ENCODE assay signal across 17 mouse cellular contexts in genomic region chr2:45367436-45368193, GRCm38 (mm10).
DNase-seq lines count a peak whose midpoint lies in the region; ATAC-seq lines count a peak whose summit lies in the region.
"Had no signal": no experiment of that assay in that cellular context is flagged by ENCODE, and none has a peak within 500 bp of the region (broad histone marks: within the 10 kb centered on the region; RNA-seq: fewer than 3 reads in every experiment).

No protein-coding gene starts in this region.

- WGBS in embryonic facial prominence, embryonic 14.5 days, result 67% methylated on average over 10 of the region's 10 CpGs
- WGBS in embryonic facial prominence, embryonic 10.5 days, result 89% methylated on average over 10 of the region's 10 CpGs
- 47% methylated on average over 10 of the region's 10 CpGs for WGBS in lung, embryonic 16.5 days
- 88% methylated on average over 10 of the region's 10 CpGs for WGBS in hindbrain, embryonic 12.5 days

- no peak overlapping the region for H3K4me2 ChIP-seq in embryonic facial prominence, embryonic 14.5 days (ENCODE audit: low read depth, low read length)
- no peak overlapping the region for H3K4me2 ChIP-seq in lung, embryonic 16.5 days (ENCODE audit: low read depth, low read length)
- H3K4me2 ChIP-seq in hindbrain, embryonic 12.5 days (replicated peaks), result no peak overlapping the region
- H3K4me2 ChIP-seq: heart, embryonic 15.5 days; limb, embryonic 13.5 days; liver, embryonic 15.5 days had no signal

- H3K4me1 ChIP-seq in embryonic facial prominence, embryonic 14.5 days (ENCODE audit: control insufficient read depth, insufficient read depth, low read length), result no peaks in the 10 kb centered on the region
- H3K4me1 ChIP-seq in embryonic facial prominence, embryonic 10.5 days, result no peaks in the 10 kb centered on the region
- H3K4me1 ChIP-seq in lung, embryonic 16.5 days (replicated peaks; ENCODE audit: control insufficient read depth, insufficient read depth, low read length), result no peaks in the 10 kb centered on the region
- no peaks in the 10 kb centered on the region for H3K4me1 ChIP-seq in hindbrain, embryonic 12.5 days
- H3K4me1 ChIP-seq: heart, embryonic 15.5 days; limb, embryonic 13.5 days; liver, embryonic 15.5 days had no signal

- H3K27me3 ChIP-seq in embryonic facial prominence, embryonic 14.5 days (replicated peaks; ENCODE audit: control insufficient read depth, insufficient read depth, low read length), result no peaks in the 10 kb centered on the region
- H3K27me3 ChIP-seq in embryonic facial prominence, embryonic 10.5 days (replicated peaks; ENCODE audit: low read depth, poor library complexity, severe bottlenecking), result no peaks in the 10 kb centered on the region
- no peaks in the 10 kb centered on the region for H3K27me3 ChIP-seq in lung, embryonic 16.5 days (ENCODE audit: control insufficient read depth, insufficient read depth, low read depth, low read length)
- no peaks in the 10 kb centered on the region for H3K27me3 ChIP-seq in hindbrain, embryonic 12.5 days
- H3K27me3 ChIP-seq: heart, embryonic 15.5 days; limb, embryonic 13.5 days; liver, embryonic 15.5 days had no signal

- H3K9me3 ChIP-seq in embryonic facial prominence, embryonic 14.5 days (ENCODE audit: control insufficient read depth, low read length), result no peaks in the 10 kb centered on the region
- H3K9me3 ChIP-seq in embryonic facial prominence, embryonic 10.5 days, result no peaks in the 10 kb centered on the region
- no peaks in the 10 kb centered on the region for H3K9me3 ChIP-seq in lung, embryonic 16.5 days (ENCODE audit: control insufficient read depth, low read length)
- H3K9me3 ChIP-seq in hindbrain, embryonic 12.5 days (replicated peaks), result no peaks in the 10 kb centered on the region
- H3K9me3 ChIP-seq: heart, embryonic 15.5 days; limb, embryonic 13.5 days; liver, embryonic 15.5 days had no signal

- no peak for ATAC-seq in embryonic facial prominence, embryonic 14.5 days (ENCODE audit: low read depth)
- peak; percentile 62; the same call in 1 of the 2 replicates for ATAC-seq in lung, embryonic 16.5 days (ENCODE audit: low read depth)
- no peak for ATAC-seq in hindbrain, embryonic 12.5 days (ENCODE audit: low FRiP score)
- ATAC-seq: forebrain, embryonic 16.5 days had no signal

- no peak overlapping the region for H3K4me3 ChIP-seq in embryonic facial prominence, embryonic 14.5 days (ENCODE audit: low read depth, low read length)
- no peak overlapping the region for H3K4me3 ChIP-seq in embryonic facial prominence, embryonic 10.5 days
- no peak overlapping the region for H3K4me3 ChIP-seq in lung, embryonic 16.5 days (ENCODE audit: low read length)
- no peak overlapping the region for H3K4me3 ChIP-seq in hindbrain, embryonic 12.5 days
- H3K4me3 ChIP-seq: heart, embryonic 15.5 days; limb, embryonic 13.5 days; liver, embryonic 15.5 days had no signal

- H3K27ac ChIP-seq in embryonic facial prominence, embryonic 14.5 days (replicated peaks; ENCODE audit: low read depth, low read length), result no peak overlapping the region
- H3K27ac ChIP-seq in embryonic facial prominence, embryonic 10.5 days (replicated peaks), result no peak overlapping the region
- H3K27ac ChIP-seq in lung, embryonic 16.5 days (ENCODE audit: low read length), result peak overlapping the region; percentile 77
- H3K27ac ChIP-seq in hindbrain, embryonic 12.5 days, result no peak overlapping the region
- H3K27ac ChIP-seq: heart, embryonic 15.5 days; limb, embryonic 13.5 days; liver, embryonic 15.5 days had no signal

- DNase-seq in embryonic facial prominence, embryonic 14.5 days (ENCODE audit: low spot score), result peak; percentile 68
- DNase-seq in embryonic facial prominence, embryonic 10.5 days (ENCODE audit: low spot score), result no peak
- DNase-seq in lung, postnatal 4 days, result no peak
- DNase-seq in MN1 (ENCODE audit: low spot score), result peak; percentile 18
- DNase-seq in fat pad, adult 2 months (ENCODE audit: extremely low read depth, low read depth, low spot score), result peak; percentile 16
- DNase-seq: cerebellum, adult 18-20 months; kidney, adult 18-20 months; kidney, postnatal 14 days; layer of hippocampus, adult 9-11 months; right cerebral cortex, postnatal 4 days; thymus, postnatal 25 days had no signal

- no peak overlapping the region for H3K9ac ChIP-seq in embryonic facial prominence, embryonic 14.5 days (ENCODE audit: low read depth, low read length)
- no peak overlapping the region for H3K9ac ChIP-seq in lung, embryonic 16.5 days (ENCODE audit: low read length)
- no peak overlapping the region for H3K9ac ChIP-seq in hindbrain, embryonic 12.5 days
- H3K9ac ChIP-seq: heart, embryonic 15.5 days; limb, embryonic 13.5 days; liver, embryonic 15.5 days had no signal

- H3K36me3 ChIP-seq in embryonic facial prominence, embryonic 14.5 days (ENCODE audit: control insufficient read depth, insufficient read depth, low read length), result no peaks in the 10 kb centered on the region
- H3K36me3 ChIP-seq in embryonic facial prominence, embryonic 10.5 days (replicated peaks), result no peaks in the 10 kb centered on the region
- H3K36me3 ChIP-seq in lung, embryonic 16.5 days (ENCODE audit: control insufficient read depth, insufficient read depth, low read length), result no peaks in the 10 kb centered on the region
- H3K36me3 ChIP-seq in hindbrain, embryonic 12.5 days, result no peaks in the 10 kb centered on the region
- H3K36me3 ChIP-seq: heart, embryonic 15.5 days; limb, embryonic 13.5 days; liver, embryonic 15.5 days had no signal

Comparison
In these comparisons a context has a peak if more than half of its experiments do, and no peak if none do; other contexts are left out.
1. DNase-seq: peak in embryonic facial prominence, embryonic 14.5 days (single experiment), MN1 (single experiment) and fat pad, adult 2 months (single experiment); none in embryonic facial prominence, embryonic 10.5 days (single experiment) and lung, postnatal 4 days (0 of 2).